Mouse (Mus musculus) retina, adult 2 months (tissue): Measurements from ENCODE around the gene Krt24.
A peak's percentile ranks its signal among the peaks of the same experiment; 100 is the strongest.
"Not testable (repeated sequence)": the region's sequence is repeated elsewhere in the genome, so short reads cannot be mapped to it uniquely, and the experiment has no call there.

Experiments used
- DNase-seq: peaks from one replicate; pipeline ENCODE4 v3.0.0-alpha.2; 2012; ENCODE audit warnings: low read depth, low spot score

Gene Krt24

DNA sequence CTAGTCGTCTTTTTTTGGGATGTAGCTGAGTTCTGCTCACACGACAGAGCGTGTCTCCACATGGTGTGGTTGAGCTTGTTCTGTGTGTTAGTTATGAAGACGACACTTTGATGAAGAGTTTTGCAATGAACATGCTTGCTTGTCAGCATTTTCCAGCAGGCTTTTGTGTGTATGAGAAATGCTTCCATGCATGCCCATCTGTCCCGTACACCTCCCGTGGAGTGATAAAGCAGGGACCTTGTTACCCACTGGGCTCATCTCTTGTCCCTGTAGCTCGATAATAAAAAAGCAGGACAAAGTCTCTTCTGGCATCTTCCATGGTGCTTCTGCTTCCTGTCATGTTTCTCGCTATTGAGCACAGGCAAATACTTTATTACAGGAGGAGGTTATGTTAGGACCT is 32.4 kb downstream of the Krt24 start:
- DNase-seq = no peak

DNA sequence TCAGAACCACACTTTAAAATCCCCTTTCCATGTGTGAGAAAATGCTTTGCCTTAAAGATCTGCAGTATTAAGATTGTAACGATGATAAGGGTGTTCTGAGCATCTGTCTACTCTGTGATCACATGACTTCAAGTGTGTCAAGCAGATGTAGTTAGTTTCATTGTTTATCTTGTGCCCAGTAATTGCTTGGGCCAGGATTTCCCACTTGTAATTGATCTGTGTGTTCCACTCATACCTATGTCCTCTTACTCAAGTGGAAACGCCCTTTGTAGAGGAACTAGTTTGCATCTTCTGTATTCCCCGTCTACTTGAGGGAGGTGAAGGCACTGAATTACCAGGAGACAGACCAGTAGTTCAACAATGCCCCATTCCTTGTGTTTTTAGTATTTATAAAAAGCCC is 34.4 kb downstream of the Krt24 start:
- no peak for DNase-seq

DNA sequence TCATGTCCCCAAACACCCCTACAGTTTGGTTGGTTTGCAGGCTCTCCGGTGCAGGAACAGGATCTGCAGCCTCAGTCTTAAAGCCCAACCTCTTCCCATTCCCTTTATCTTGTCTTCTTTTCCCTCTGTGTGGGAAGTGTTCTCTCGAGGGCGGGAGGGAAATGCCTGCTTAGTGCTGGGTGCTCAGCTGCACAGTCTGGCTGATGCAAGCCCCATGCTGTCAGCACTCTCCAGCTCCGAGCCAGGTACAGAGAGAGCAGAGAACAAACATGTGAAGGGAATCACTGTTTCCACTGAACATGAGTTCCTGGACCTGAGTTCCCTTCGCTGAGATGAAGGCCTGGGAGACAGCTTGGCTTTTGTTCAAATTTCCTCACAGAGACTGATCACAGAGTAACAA is 34.8 kb downstream of the Krt24 start:
- DNase-seq = no peak

DNA sequence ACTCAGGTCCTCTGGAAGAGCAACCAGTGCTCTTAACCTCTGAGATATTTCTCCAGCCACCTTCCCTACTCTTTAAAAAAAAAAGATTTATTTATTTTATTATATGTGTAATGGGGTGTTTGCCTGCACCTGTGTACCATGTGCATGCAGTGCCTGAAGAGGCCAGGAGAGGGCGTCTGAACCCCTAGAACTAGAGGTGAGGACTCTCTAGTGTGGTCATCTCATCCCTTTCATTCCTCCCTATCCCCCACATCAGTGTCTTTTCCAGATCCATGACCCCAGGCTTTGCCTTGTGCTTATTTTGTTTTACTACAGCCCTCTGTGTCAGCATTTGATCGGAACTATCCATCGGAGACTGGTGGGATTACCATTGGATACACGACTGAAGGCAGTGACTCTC is 35.9 kb downstream of the Krt24 start:
- no peak for DNase-seq

GRCm38 (mm10) chr11:99247916-99248315 is 37.1 kb downstream of the Krt24 start:
- no peak for DNase-seq

GRCm38 (mm10) chr11:99244519-99244918 is 40.5 kb downstream of the Krt24 start:
- DNase-seq = not testable (repeated sequence)

DNA sequence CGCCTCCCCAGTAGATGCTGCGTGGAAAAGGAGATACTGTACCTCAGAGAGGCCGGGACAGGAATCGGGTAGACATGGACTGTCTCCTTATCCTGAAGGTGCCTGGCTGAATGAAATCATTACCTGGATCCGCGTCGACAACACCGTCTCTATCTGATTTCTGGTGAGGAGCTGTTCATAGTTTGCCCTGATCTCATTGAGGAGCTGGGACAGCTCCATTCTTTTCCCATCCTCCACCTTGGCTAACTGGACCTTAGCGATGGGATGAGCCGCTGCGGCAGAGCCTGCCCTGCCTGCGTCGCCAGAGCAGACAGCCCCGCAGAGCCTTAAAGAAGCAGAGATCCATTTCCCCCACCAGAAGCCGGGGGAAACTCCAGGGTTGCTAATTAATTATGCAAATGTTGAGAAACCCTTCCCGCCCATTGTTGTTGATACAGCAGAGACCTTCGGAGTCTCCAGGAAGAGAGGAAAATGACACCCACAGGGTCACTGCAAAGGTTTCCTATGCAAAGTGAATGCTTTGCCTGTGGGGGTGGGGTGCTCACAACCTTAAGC is 41.2 kb downstream of the Krt24 start, which contains the start of gene Krt222:
Krt222 (minus strand) TSS at position 266 of the 555 bp plus-strand sequence.
- DNase-seq = no peak

DNA sequence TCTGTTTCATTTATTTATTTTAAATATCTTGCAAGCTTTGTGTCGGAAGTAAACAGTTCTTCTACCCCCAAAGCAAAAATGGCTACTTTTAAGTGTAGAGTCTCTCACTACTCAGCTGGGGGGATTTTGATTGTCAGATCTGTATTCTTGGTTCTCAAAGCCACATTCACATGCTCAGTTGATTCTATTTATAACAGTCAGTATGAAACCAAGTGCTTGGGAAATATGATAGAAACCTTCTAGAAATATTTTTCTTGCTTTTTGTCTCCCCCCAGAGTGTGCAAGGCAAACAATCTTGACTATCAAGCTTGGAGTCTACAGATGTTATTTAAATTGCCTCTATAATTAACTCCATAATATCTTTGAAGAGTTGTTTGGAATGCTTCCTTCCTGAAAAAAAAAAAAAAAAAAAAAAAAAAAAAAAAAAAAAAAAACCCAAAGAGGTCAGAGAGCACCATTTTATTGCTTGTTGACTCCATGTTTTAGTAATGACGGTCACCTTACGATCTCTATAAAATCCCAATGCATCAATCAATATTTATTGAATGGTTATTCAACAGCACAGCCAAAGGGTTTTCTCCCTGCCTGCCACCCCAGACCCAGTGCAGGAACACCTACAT is 41.8 kb downstream of the Krt24 start:
- no peak for DNase-seq

GRCm38 (mm10) chr11:99242056-99242455 is 43.0 kb downstream of the Krt24 start:
- no peak for DNase-seq

- DNase-seq = no peak
Observed at GRCm38 (mm10) chr11:99238468-99238867, 46.6 kb downstream of the Krt24 start.

GRCm38 (mm10) chr11:99231049-99231816 is 53.8 kb downstream of the Krt24 start:
- no peak for DNase-seq

GRCm38 (mm10) chr11:99230261-99231048 is 54.6 kb downstream of the Krt24 start, which contains the start of gene Smarce1:
TSS of gene Smarce1 (minus strand) at chr11:99231017.
- peak; percentile 78 for DNase-seq
